Mouse (Mus musculus): Measurements from ENCODE around the gene Vti1a.

The Vti1a gene

GRCm38 (mm10) chr19:55530041-55530440 is 213.9 kb downstream of the Vti1a start:
- DNase-seq: no peak

DNA sequence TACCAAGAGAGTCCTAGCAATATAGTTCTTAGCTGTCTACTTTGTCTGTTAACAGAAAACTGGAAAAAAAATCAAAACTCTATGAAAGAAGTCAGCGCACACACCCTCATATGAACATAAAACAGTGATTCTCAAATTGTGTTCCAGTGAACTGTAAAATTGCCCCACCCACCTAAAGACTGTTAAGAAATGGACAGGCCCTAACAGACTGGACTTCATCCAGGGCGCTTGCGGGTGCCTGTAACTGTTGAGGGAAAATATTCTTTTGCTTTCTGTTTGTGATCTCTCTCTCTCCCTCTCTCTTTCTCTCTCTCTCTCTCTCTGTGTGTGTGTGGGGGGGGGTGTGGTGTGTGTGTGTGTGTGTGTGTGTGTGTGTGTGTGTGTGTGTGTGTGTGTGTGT is 216.6 kb downstream of the Vti1a start:
- DNase-seq: no peak

DNA sequence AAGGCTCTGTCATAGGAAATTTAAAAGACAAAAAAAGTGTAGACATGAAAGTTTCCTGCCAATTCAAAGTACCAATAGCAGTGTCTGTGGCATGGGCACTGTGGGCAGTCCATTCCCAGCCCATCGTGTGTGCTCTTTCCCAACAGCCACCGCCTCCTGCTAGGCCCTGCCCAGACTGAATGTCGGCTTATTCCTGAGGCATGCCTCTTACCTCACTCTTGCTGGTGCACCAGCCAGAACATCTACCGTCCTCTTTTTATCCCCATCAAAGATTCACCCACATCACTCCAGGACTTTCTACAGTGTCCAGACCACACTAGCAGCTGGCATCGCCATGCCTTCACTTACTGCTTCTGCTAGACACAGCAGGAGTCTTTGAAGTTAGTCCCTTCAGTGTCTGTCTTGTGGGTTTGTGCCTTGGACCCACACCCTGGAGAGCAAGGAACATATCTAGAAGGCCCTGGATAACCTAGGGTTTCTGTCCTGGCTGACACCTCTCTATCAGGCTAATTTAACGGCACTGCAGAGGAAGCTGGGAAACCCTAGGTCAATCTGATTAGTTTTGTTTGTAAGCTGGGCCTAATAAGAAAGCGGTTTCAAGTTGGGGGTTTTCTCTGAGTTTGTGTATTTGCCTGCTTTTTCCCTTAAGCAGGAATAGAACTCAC is 220.3 kb downstream of the Vti1a start:
- DNase-seq: no peak

DNA sequence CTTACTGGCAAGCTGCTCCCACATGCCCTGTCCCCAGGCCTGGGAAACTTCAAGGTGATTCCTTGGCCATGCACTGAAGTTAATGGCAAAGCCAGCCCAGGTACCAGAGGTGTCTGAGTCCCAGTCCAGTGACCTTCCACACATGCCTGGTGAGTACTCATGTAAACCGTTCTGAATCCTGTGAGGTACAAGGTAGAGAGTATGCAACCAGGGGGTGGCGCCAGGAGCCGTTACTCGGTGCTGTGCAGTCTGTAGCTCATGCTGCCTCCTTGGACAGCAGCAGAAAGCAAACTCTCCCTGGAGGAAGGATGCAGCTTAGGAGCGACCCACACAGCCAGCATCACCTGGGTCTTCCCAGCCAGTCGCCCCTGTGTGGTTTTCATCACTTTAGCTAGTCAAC is 221.6 kb downstream of the Vti1a start:
- peak; percentile 62 to 68 for DNase-seq

- no peak for DNase-seq
Observed at GRCm38 (mm10) chr19:55541641-55542040, 225.5 kb downstream of the Vti1a start.

GRCm38 (mm10) chr19:55542461-55542860 is 226.4 kb downstream of the Vti1a start:
- DNase-seq: no peak

- no peak for DNase-seq
Observed at GRCm38 (mm10) chr19:55543188-55543587, 227.1 kb downstream of the Vti1a start.

DNA sequence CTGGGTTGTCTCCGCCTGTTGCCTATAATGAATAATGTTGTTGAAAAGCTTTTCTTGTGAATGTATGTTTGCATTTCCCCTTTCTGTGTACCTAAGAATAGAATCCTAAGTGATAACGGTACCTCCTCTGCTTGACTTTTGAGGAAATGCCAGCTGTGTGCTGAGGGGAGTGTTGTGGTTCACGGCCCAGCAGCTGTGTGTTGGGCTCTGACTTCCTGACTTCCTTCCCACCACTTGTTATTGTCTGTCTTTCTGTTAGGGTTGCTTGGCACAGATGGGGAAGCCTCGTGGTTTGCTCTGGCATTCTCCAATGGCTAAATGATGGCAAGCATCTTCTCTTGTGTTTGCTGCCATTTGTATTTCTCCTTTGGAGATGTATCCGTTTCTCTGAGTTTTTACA is 228.4 kb downstream of the Vti1a start:
- no peak for DNase-seq

GRCm38 (mm10) chr19:55545529-55545928 is 229.4 kb downstream of the Vti1a start:
- peak; percentile 91 to 95 for DNase-seq

GRCm38 (mm10) chr19:55546009-55546528 is 230.0 kb downstream of the Vti1a start:
- no peak for DNase-seq

GRCm38 (mm10) chr19:55548206-55548605 is 232.1 kb downstream of the Vti1a start:
- DNase-seq: no peak

DNA sequence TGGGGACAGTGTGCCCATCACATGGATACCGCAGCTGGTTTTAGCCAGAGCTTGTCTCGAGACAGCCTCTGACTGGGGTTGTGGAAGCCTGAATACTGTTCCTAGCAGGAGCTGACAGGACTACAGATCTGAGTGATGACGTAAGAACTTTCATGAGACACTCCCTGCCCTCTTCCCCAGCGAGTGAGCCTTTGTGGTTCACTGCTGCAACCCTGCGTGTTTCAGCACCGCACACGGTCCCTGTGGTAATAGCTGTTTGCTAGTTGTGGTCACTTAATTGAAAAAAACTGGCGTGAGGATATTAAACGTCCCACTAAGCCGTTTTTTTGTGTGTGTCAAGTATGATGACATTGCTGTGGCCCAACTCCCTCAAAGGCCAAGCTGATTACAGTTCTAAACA is 232.6 kb downstream of the Vti1a start:
- no peak for DNase-seq

DNA sequence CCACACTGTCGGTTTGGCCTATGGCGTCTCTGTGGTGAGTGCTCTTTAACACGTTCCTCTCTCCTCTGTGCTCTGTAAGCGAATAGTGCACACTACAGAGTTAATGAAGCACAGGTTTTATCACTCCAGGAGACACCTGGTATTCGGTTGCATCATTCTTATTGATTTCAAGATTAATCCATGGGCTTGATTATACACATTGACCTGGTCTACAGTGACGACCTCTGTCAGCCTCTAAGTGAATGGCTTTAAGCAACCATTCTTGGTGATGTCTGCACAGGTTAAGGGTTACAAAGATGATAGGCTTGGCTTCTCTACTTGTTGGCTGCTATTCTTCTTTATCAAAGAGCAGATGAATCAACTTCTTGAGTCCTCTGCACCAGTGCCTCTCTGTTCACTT is 234.1 kb downstream of the Vti1a start:
- no peak for DNase-seq

DNA sequence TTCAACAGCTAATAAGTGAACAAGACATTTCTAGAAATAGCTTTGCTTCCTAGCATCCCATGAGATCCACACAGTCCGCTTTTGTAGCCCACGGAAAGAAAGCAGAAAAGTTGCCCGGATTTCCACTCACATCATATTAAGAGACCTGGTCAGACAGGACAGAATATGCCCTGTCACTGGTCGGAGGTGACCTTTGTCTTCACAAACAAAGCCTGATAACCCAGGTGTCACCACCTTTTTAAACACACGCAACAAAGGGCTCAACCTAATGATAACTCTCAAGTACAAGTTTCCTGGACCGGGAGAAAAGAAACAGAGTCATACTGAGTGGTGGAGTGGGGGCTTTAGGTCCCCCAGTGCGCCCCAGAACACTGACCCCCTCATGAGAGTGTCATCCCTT is 236.2 kb downstream of the Vti1a start:
- DNase-seq: no peak

GRCm38 (mm10) chr19:55552861-55553260 is 236.8 kb downstream of the Vti1a start:
- DNase-seq: no peak

- DNase-seq: no peak
Observed at GRCm38 (mm10) chr19:55554295-55554694, 238.2 kb downstream of the Vti1a start.

GRCm38 (mm10) chr19:55554703-55555102 is 238.6 kb downstream of the Vti1a start:
- no peak for DNase-seq

DNA sequence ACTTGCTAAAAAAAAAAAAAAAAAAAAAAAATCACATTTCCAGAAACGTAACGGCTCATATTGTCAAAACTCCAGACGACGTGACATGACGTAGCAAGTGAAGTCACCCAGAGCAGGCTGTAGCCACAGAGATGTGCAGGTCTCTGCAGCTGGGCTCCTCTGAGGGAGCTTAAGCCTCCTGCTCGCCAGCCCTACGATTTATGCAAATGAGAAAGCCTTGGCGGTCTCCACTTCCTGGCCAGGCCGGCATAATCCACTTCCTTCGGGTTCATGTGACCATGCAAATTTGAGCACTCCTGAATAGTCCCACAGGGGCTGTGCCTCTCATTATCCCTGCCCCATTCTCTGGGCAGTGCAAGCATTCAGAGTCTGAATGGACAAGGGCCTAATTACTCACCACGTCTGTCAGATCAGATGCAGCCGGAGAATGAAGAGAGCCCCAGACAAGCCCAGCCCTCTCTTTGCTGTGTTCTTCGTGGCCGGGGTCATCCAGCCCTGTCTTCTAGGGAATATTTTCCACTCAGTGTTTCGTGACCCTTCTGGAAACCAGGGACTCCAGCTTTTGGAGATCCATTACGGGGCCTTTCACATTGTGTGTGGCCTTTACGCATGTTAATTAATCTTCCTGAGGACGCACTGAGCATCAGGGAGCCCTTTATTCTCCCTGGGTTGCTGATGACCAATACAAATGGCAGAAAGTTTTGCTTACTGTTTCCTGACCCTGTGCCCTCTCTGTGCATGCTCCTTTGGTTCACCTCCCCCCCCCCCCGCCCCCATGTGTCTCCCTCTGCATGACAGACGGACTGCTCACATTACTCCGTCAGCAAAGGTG is 240.3 kb downstream of the Vti1a start:
- DNase-seq: peak; percentile 60 to 76

GRCm38 (mm10) chr19:55559331-55559730 is 243.2 kb downstream of the Vti1a start:
- no peak for DNase-seq

DNA sequence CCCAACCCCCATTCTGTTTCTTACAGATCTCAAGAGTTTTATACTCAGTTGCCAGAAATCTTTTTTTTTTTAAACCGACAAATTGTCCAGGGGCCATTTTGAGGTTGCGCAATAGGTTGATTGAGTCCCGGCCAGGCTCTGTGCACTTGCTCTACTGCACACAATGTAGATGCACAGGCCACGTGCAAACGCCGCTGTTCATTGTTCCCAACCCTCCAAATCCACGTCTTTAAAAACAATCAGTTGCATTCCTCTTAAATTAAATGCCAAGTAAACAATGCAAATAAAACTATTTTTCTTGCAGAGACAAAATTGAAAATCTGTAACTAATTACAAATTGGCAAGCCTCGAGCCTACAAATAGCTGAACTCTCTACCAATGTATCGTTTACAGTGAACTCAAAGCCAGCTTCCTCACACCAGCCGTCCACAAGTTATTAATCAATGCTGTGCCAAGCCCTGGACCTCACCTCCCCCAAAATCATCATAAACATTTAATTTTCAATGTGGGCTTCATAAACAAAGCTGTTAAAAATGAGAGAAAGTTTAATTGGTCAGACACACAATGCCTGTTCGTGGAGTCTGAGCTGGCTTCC is 244.1 kb downstream of the Vti1a start:
- no peak for DNase-seq

DNA sequence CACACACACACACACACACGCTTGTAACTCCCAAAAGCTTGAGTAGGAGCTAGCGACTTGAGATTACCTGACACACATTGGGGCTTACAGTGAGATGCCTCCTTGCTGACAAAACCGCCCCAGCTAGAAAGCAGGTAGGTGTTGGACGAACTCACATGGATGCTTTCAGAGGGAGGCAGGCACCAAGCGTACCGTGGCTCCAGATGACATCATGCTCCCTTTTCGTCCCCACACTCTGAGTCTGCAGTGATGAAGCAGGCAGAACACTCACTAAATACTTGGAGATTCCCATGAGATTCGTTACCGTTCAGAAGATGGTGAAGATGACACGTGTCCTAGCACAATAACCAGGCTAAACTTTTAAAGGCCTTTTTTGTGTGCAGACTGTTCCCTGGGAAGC is 245.4 kb downstream of the Vti1a start:
- no peak for DNase-seq

DNA sequence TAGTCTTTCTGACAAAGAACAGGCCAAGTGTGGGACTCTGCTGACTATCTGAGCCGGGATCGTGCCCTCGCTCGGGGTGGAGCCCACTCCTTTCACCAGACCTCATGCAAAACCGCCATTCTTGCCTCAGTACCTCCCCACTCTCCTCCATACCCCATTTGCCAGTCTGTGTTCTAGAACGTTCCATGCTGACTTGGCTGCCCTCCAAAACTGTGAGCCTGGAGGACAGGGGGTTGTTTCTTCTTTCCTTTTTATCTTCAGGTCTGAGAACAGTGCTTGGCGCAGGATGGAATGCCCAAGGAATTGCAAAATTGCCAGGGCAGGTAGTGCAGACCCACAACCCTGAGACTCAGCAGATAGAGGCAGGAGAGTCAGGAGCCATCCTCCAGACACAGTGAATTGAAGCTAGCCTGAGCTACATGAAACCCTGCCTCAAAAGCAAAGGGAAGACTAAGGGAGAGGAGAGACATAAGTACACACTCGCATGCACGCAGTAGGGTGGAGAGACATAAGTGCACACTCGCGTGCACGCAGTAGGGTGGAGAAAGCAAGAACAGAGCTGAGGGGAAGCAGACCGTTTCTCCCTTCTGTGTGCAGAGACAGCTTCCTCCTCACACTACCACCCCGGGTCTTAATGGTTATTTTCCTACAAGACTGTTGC is 246.5 kb downstream of the Vti1a start:
- DNase-seq: peak; percentile 50 to 58

DNA sequence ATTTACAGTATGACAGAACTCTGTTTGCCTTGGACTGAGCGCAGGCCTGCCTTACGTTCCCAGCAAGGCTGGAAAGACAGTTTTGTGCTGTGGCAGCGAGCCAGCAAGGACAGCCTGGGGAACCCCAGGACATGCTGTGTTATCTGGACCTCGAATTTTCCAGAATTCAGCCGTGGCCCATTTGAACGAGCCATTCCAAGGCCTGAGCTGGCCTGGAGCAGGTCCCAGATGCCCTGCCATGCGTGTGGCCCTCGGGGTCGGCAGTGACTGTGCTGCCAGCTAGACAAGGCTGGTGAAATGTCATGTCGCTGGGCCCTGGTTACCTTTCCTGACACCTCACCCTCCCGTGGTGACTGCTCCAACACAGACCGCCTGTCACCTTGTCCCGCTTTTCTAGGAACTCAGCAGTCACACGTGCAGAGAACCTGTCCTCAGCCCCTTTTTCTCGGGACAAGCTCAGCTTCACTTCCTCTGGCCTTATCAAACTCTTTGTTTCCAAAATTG is 247.1 kb downstream of the Vti1a start:
- DNase-seq: peak; percentile 92 to 95
